Mouse (Mus musculus) heart, adult 2 months (tissue): Measurements from ENCODE around the gene Fgf10.

ENCODE experiments used
- CTCF ChIP-seq: fragments of 200-600 bp; IDR thresholded peaks from 2 replicates; pipeline ENCODE4 v1.8.1; 2022; ENCODE audit warnings: antibody characterized with exemption, mild to moderate bottlenecking, moderate library complexity
- EP300 ChIP-seq: fragments of 200-500 bp; IDR thresholded peaks from 2 replicates; pipeline ENCODE4 v1.6.1; 2011; ENCODE audit warnings: low read depth, low read length, control low read depth; ENCODE audit not compliant: insufficient read depth
- POLR2A ChIP-seq: fragments of 200-500 bp; IDR thresholded peaks from 2 replicates; pipeline ENCODE4 v1.6.1; 2011; ENCODE audit warnings: mild to moderate bottlenecking, low read depth, low read length, control low read depth; ENCODE audit not compliant: insufficient read depth

- TF ChIP-seq EP300 (no peak), CTCF (no peak), POLR2A (no peak)
Measured at GRCm38 (mm10) chr13:118835078-118835477, 165.5 kb downstream of the Fgf10 start.
